Comparison of ENCODE assay signal across 19 mouse cellular contexts in the genomic region with DNA sequence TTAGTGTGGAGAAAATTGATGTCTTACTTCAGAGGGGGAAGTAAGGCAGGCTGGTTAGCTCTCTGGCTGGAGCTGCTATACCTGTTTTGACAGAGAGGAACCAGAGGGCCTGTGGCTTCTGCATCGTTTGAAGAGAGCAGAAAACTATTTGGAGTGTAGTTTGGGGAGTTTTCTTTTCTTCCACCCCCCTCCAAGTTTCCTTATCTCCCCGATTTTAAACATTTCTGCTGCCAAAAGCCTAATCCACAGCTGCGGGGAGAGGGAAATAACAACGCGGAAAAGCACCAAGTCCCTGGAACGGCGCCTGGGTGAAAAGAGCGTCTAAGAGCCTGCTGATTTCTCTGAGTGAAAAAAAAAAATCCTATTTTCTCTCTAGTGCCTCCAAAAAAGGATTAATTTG.
DNase-seq lines count a peak whose midpoint lies in the region; ATAC-seq and TF ChIP-seq lines count a peak whose summit lies in the region.
"Had no signal": no experiment of that assay in that cellular context is flagged by ENCODE, and none has a peak within 500 bp of the region (broad histone marks: within the 10 kb centered on the region; RNA-seq: fewer than 3 reads in every experiment).

No protein-coding gene starts in this region.

- H3K9ac ChIP-seq in embryonic facial prominence, embryonic 14.5 days (ENCODE audit: low read depth, low read length) = no peak overlapping the region
- H3K9ac ChIP-seq in stomach, embryonic 16.5 days (ENCODE audit: low read length) = no peak overlapping the region
- H3K9ac ChIP-seq in liver, postnatal 0 days (replicated peaks) = no peak overlapping the region
- H3K9ac ChIP-seq: embryonic facial prominence, embryonic 12.5 days; limb, embryonic 15.5 days; neural tube, embryonic 13.5 days had no signal

- no peak for TF ChIP-seq EP300 in liver, postnatal 0 days (IDR thresholded peaks at IDR 0.05; ENCODE audit: low read depth)

- no peak for ATAC-seq in embryonic facial prominence, embryonic 14.5 days (ENCODE audit: low read depth)
- no peak for ATAC-seq in stomach, embryonic 16.5 days (ENCODE audit: insufficient read depth, low FRiP score)
- ATAC-seq in liver, postnatal 0 days = no peak
- ATAC-seq: activated CD4-positive, CD25-positive, alpha-beta regulatory T cell, adult 4 months; hindbrain, embryonic 16.5 days had no signal

- no peak overlapping the region for H3K4me2 ChIP-seq in embryonic facial prominence, embryonic 14.5 days (ENCODE audit: low read depth, low read length)
- H3K4me2 ChIP-seq in stomach, embryonic 16.5 days (ENCODE audit: low read depth, low read length) = no peak overlapping the region
- no peak overlapping the region for H3K4me2 ChIP-seq in liver, postnatal 0 days (ENCODE audit: low read depth, low read length)
- H3K4me2 ChIP-seq: embryonic facial prominence, embryonic 12.5 days; limb, embryonic 15.5 days; neural tube, embryonic 13.5 days had no signal

- H3K27me3 ChIP-seq in embryonic facial prominence, embryonic 14.5 days (replicated peaks; ENCODE audit: control insufficient read depth, insufficient read depth, low read length) = no peaks in the 10 kb centered on the region
- no peaks in the 10 kb centered on the region for H3K27me3 ChIP-seq in embryonic facial prominence, embryonic 10.5 days (replicated peaks; ENCODE audit: low read depth, poor library complexity, severe bottlenecking)
- H3K27me3 ChIP-seq in stomach, embryonic 16.5 days (ENCODE audit: control insufficient read depth, insufficient read depth, low read length) = no peaks in the 10 kb centered on the region
- H3K27me3 ChIP-seq in liver, postnatal 0 days (ENCODE audit: insufficient read depth, low read length) = no peaks in the 10 kb centered on the region
- H3K27me3 ChIP-seq: CH12.LX; embryonic facial prominence, embryonic 12.5 days; limb, embryonic 15.5 days; neural tube, embryonic 13.5 days had no signal

- H3K4me1 ChIP-seq in embryonic facial prominence, embryonic 14.5 days (ENCODE audit: control insufficient read depth, insufficient read depth, low read length) = no peaks in the 10 kb centered on the region
- H3K4me1 ChIP-seq in embryonic facial prominence, embryonic 10.5 days = 0 out of 2 replicates have a peak, but pooled peaks cover 5% of the 10 kb centered on the region
- H3K4me1 ChIP-seq in stomach, embryonic 16.5 days (ENCODE audit: control insufficient read depth, insufficient read depth, low read length) = 0 out of 2 replicates have a peak, but pooled peaks cover 6% of the 10 kb centered on the region
- H3K4me1 ChIP-seq in liver, postnatal 0 days (ENCODE audit: insufficient read depth) = no peaks in the 10 kb centered on the region
- H3K4me1 ChIP-seq: embryonic facial prominence, embryonic 12.5 days; limb, embryonic 15.5 days had no signal

- H3K9me3 ChIP-seq in embryonic facial prominence, embryonic 14.5 days (ENCODE audit: control insufficient read depth, low read length) = no peaks in the 10 kb centered on the region
- no peaks in the 10 kb centered on the region for H3K9me3 ChIP-seq in embryonic facial prominence, embryonic 10.5 days
- no peaks in the 10 kb centered on the region for H3K9me3 ChIP-seq in stomach, embryonic 16.5 days (replicated peaks; ENCODE audit: control insufficient read depth, low read length)
- H3K9me3 ChIP-seq in liver, postnatal 0 days (ENCODE audit: low read length) = no peaks in the 10 kb centered on the region
- H3K9me3 ChIP-seq: embryonic facial prominence, embryonic 12.5 days; forebrain, embryonic 10.5 days; limb, embryonic 15.5 days; neural tube, embryonic 13.5 days had no signal

- no peak for TF ChIP-seq CTCF in liver, postnatal 0 days (IDR thresholded peaks at IDR 0.05; ENCODE audit: low read depth)

- DNase-seq in embryonic facial prominence, embryonic 14.5 days (ENCODE audit: low spot score) = peak; percentile 67
- DNase-seq in embryonic facial prominence, embryonic 10.5 days (ENCODE audit: low spot score) = no peak
- peak; percentile 68 for DNase-seq in ovary, adult 18-20 months (ENCODE audit: low spot score)
- no peak for DNase-seq in ovary, postnatal 10 days (ENCODE audit: low spot score)
- peak; percentile 35 for DNase-seq in heart, postnatal 4 days
- DNase-seq in embryo, embryonic 10 days (ENCODE audit: low spot score) = no peak
- no peak for DNase-seq in liver, postnatal 0 days
- DNase-seq: cerebellum, adult 9-11 months; kidney, adult 18-20 months; right cerebral cortex, postnatal 14 days had no signal

- no peaks in the 10 kb centered on the region for H3K36me3 ChIP-seq in embryonic facial prominence, embryonic 14.5 days (ENCODE audit: control insufficient read depth, insufficient read depth, low read length)
- H3K36me3 ChIP-seq in embryonic facial prominence, embryonic 10.5 days (replicated peaks) = no peaks in the 10 kb centered on the region
- no peaks in the 10 kb centered on the region for H3K36me3 ChIP-seq in stomach, embryonic 16.5 days (ENCODE audit: control insufficient read depth, insufficient read depth, low read length)
- no peaks in the 10 kb centered on the region for H3K36me3 ChIP-seq in liver, postnatal 0 days (replicated peaks; ENCODE audit: insufficient read depth, low read length)
- H3K36me3 ChIP-seq: embryonic facial prominence, embryonic 12.5 days; forebrain, embryonic 10.5 days; limb, embryonic 15.5 days; neural tube, embryonic 13.5 days had no signal

- H3K4me3 ChIP-seq in embryonic facial prominence, embryonic 14.5 days (ENCODE audit: low read depth, low read length) = no peak overlapping the region
- H3K4me3 ChIP-seq in embryonic facial prominence, embryonic 10.5 days = no peak overlapping the region
- no peak overlapping the region for H3K4me3 ChIP-seq in stomach, embryonic 16.5 days (replicated peaks; ENCODE audit: low read length)
- no peak overlapping the region for H3K4me3 ChIP-seq in liver, postnatal 0 days (ENCODE audit: low read depth, low read length)
- H3K4me3 ChIP-seq: embryonic facial prominence, embryonic 12.5 days; forebrain, embryonic 10.5 days; left cerebral cortex, adult 2 months; limb, embryonic 15.5 days; neural tube, embryonic 13.5 days had no signal

- no peak overlapping the region for H3K27ac ChIP-seq in embryonic facial prominence, embryonic 14.5 days (replicated peaks; ENCODE audit: low read depth, low read length)
- H3K27ac ChIP-seq in embryonic facial prominence, embryonic 10.5 days (replicated peaks) = no peak overlapping the region
- H3K27ac ChIP-seq in stomach, embryonic 16.5 days (ENCODE audit: low read length) = peak overlapping the region; percentile 7; the same call in 1 of the 2 replicates
- H3K27ac ChIP-seq in liver, postnatal 0 days (ENCODE audit: low read depth) = no peak overlapping the region
- H3K27ac ChIP-seq: embryonic facial prominence, embryonic 12.5 days; forebrain, embryonic 10.5 days; left cerebral cortex, adult 2 months; limb, embryonic 15.5 days; neural tube, embryonic 13.5 days had no signal

- WGBS in embryonic facial prominence, embryonic 14.5 days = 38% methylated on average over 8 of the region's 8 CpGs
- 63% methylated on average over 8 of the region's 8 CpGs for WGBS in embryonic facial prominence, embryonic 10.5 days
- WGBS in stomach, embryonic 16.5 days = 26% methylated on average over 8 of the region's 8 CpGs
- whole genome bisulfite sequencing in liver, postnatal 0 days (ENCODE audit: insufficient replicate concordance) = 57% methylated on average over 8 of the region's 8 CpGs

Comparison
In these comparisons a context has a peak if more than half of its experiments do, and no peak if none do; other contexts are left out.
1. DNase-seq: peak in embryonic facial prominence, embryonic 14.5 days (single experiment), ovary, adult 18-20 months (single experiment) and heart, postnatal 4 days (single experiment); none in embryonic facial prominence, embryonic 10.5 days (single experiment), ovary, postnatal 10 days (single experiment), embryo, embryonic 10 days (single experiment) and liver, postnatal 0 days (single experiment).